Mouse (Mus musculus) lung, adult 2 months (tissue): ENCODE data around the gene Timp3.

Experiments
- CTCF ChIP-seq: fragments of 200-500 bp; IDR thresholded peaks from 2 replicates; pipeline ENCODE4 v1.5.1; 2011; ENCODE audit warnings: mild to moderate bottlenecking, low read length, control low read depth; ENCODE audit not compliant: insufficient read depth
- POLR2A ChIP-seq: fragments of 200-500 bp; IDR thresholded peaks from 2 replicates; pipeline ENCODE4 v1.6.1; 2011; ENCODE audit warnings: low read depth, mild to moderate bottlenecking, control low read depth, low read length, borderline replicate concordance; ENCODE audit errors: extremely low read depth

DNA sequence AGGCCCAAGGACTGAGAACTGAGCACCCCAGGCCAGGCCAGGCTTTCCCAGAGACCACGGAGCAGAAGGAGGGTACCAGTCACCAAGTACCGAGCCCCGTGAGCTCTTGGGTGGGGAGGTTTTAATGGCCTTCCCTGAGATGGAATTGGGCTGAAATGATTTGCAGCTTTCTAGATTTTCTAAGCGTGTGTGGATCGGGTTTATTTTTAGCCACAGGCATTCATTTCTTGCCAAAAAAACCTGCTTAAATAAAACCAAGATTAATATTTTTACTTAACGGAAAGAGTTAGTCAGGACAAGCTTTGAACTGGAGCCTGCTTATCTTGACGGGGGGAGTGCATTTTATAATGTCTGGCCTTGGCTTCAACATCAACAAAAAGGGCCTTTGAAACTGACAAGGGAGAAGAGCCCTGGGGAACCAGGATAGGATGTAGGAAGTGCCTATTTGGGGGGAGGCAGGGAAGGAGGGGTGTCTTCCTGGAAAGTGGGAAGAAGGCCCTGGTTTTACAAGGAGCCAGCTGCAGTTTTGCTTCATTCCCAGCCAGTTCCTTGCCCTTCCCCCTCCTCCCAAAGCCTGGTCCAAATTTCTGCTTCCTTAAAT, 31.6 kb downstream of the Timp3 start:
- TF ChIP-seq POLR2A = no peak
- TF ChIP-seq CTCF = no peak
